12 mouse cellular contexts compared by ENCODE assay signal in the genomic region with DNA sequence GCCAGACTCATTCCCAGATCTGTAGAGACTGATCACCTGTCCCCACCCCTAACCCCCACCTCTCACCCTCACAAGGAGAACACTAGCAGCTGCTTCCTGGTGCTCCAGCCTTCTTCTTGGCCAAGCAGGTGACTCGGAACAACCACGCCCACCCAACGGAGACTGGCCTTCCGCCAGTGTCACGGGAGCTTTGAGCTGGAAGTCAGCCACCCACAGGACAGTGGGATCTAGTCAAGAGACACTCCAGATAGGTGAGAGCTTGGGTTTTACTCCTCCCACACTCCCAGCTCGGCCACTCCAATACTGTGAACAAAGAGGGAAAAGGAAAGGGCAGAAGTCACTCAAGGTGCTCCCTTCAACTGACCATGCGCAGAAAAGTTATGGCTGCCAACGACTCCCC. TPM values are rescaled to one million over a fixed set of nuclear protein-coding genes. Genes with fewer than 3 reads are reported as not detected.
A peak's percentile ranks its signal among the peaks of the same experiment; 100 is the strongest.
DNase-seq lines count a peak whose midpoint lies in the region; ATAC-seq and TF ChIP-seq lines count a peak whose summit lies in the region.
"Had no signal": no experiment of that assay in that cellular context is flagged by ENCODE, and none has a peak within 500 bp of the region (broad histone marks: within the 10 kb centered on the region; RNA-seq: fewer than 3 reads in every experiment).

No protein-coding gene starts in this region.

- peak; percentile 90 for DNase-seq in kidney, adult 11 months
- DNase-seq in heart, postnatal 4 days = peak; percentile 68
- DNase-seq in kidney, postnatal 10 days = peak; percentile 76
- DNase-seq in layer of hippocampus, postnatal 36 days = no peak
- no peak for DNase-seq in layer of hippocampus, adult 9-10 months (ENCODE audit: low spot score)
- DNase-seq: cerebellum, adult 9-10 months had no signal

- H3K4me3 ChIP-seq in kidney, embryonic 14.5 days (ENCODE audit: low read length) = no peak overlapping the region
- H3K4me3 ChIP-seq in small intestine, adult 2 months (ENCODE audit: low read depth, low read length) = no peak overlapping the region
- H3K4me3 ChIP-seq: erythroblast, embryonic 14.5 days; hindbrain, embryonic 15.5 days had no signal

- H3K4me2 ChIP-seq in kidney, embryonic 14.5 days (replicated peaks; ENCODE audit: low read depth, low read length) = no peak overlapping the region
- H3K4me2 ChIP-seq: hindbrain, embryonic 15.5 days had no signal

- TF ChIP-seq CTCF in small intestine, adult 2 months (IDR thresholded peaks at IDR 0.05; ENCODE audit: extremely low read depth, insufficient read length, insufficient replicate concordance, low read depth, low read length) = no peak

- peaks cover 9% of the 10 kb centered on the region; the same call in 1 of the 2 replicates for H3K36me3 ChIP-seq in kidney, embryonic 14.5 days (ENCODE audit: control insufficient read depth, insufficient read depth, low read length)
- peaks cover 11% of the 10 kb centered on the region for H3K36me3 ChIP-seq in small intestine, adult 2 months (ENCODE audit: control insufficient read depth, insufficient read depth, low read length)

- 68% methylated on average over 8 of the region's 8 CpGs for WGBS in kidney, embryonic 14.5 days
- WGBS in small intestine, adult 2 months = 33% methylated on average over 8 of the region's 8 CpGs

- H3K4me1 ChIP-seq in kidney, embryonic 14.5 days (ENCODE audit: control insufficient read depth, insufficient read depth, low read length) = peaks cover 49% of the 10 kb centered on the region
- peaks cover 37% of the 10 kb centered on the region for H3K4me1 ChIP-seq in small intestine, adult 2 months (ENCODE audit: control insufficient read depth, insufficient read depth, insufficient read length, low read length)

- H3K9me3 ChIP-seq in kidney, embryonic 14.5 days (ENCODE audit: control insufficient read depth, low read length) = peaks cover 4% of the 10 kb centered on the region; the same call in 1 of the 2 replicates
- H3K9me3 ChIP-seq: hindbrain, embryonic 15.5 days had no signal

- H3K27me3 ChIP-seq in kidney, embryonic 14.5 days (ENCODE audit: control insufficient read depth, insufficient read depth, low read length) = no peaks in the 10 kb centered on the region
- H3K27me3 ChIP-seq in small intestine, adult 2 months (ENCODE audit: control insufficient read depth, insufficient read depth, low read length) = no peaks in the 10 kb centered on the region
- H3K27me3 ChIP-seq: hindbrain, embryonic 15.5 days had no signal

- TF ChIP-seq POLR2A in small intestine, adult 2 months (IDR thresholded peaks at IDR 0.05; ENCODE audit: low read depth, low read length) = no peak

- ATAC-seq in kidney, embryonic 14.5 days (ENCODE audit: low FRiP score, low TSS enrichment) = no peak

- no peak overlapping the region for H3K9ac ChIP-seq in kidney, embryonic 14.5 days (ENCODE audit: low read depth, low read length)
- H3K9ac ChIP-seq: hindbrain, embryonic 15.5 days had no signal

- no peak overlapping the region; the same call in 1 of the 2 replicates for H3K27ac ChIP-seq in kidney, embryonic 14.5 days (ENCODE audit: low read depth, low read length)
- peak overlapping the region; percentile 24; the same call in 1 of the 2 replicates for H3K27ac ChIP-seq in small intestine, adult 2 months (ENCODE audit: insufficient read depth, low read depth, low read length)
- H3K27ac ChIP-seq: hindbrain, embryonic 15.5 days; macrophage had no signal

RNA-seq across cellular contexts. Expression of a gene that starts 12.5 kb away (rescaled TPM):
- polyA plus RNA-seq in kidney, embryonic 14.5 days (2014; fragmentation: Nextera tagmentation; extraction: Ambion mirVana) = 36.0 and 45.4 TPM in 2 replicates
- 10 to 100 TPM; 18.7 to 20.7 TPM for total RNA-seq in heart, postnatal 4 days (2021)
- 22.9 and 41.4 TPM in 2 replicates for polyA plus RNA-seq in small intestine, adult 2 months (2012; rRNA removed)
- total RNA-seq in layer of hippocampus, postnatal 36 days (2021) = 10 to 100 TPM; 34.5 to 38.0 TPM

RNA-seq across cellular contexts. Expression of a gene that starts 29.4 kb away (rescaled TPM):
- polyA plus RNA-seq in kidney, embryonic 14.5 days (2014; fragmentation: Nextera tagmentation; extraction: Ambion mirVana) = 0.90 and 1.4 TPM in 2 replicates
- total RNA-seq in heart, postnatal 4 days (2021) = not detected
- polyA plus RNA-seq in small intestine, adult 2 months (2012; rRNA removed) = not detected in 2 replicates
- not detected for total RNA-seq in layer of hippocampus, postnatal 36 days (2021)
- total RNA-seq: gastrocnemius, adult 8-10 months had no signal
- polyA plus RNA-seq: erythroblast, embryonic 14.5 days; macrophage had no signal

RNA-seq across cellular contexts. Expression of a gene that starts 55.0 kb away (rescaled TPM):
- polyA plus RNA-seq in kidney, embryonic 14.5 days (2014; fragmentation: Nextera tagmentation; extraction: Ambion mirVana) = 20.5 and 29.7 TPM in 2 replicates
- 1 to 10 TPM; 9.1 to 9.9 TPM for total RNA-seq in heart, postnatal 4 days (2021)
- 2.6 and 3.1 TPM in 2 replicates for polyA plus RNA-seq in small intestine, adult 2 months (2012; rRNA removed)
- 10 to 100 TPM; 15.0 to 17.3 TPM for total RNA-seq in layer of hippocampus, postnatal 36 days (2021)

RNA-seq across cellular contexts. Expression of a gene that starts 55.3 kb away (rescaled TPM):
- polyA plus RNA-seq in kidney, embryonic 14.5 days (2014; fragmentation: Nextera tagmentation; extraction: Ambion mirVana) = 49.7 and 49.8 TPM in 2 replicates
- total RNA-seq in heart, postnatal 4 days (2021) = 10 to 100 TPM; 25.2 to 27.3 TPM
- 19.1 and 33.4 TPM in 2 replicates for polyA plus RNA-seq in small intestine, adult 2 months (2012; rRNA removed)
- total RNA-seq in layer of hippocampus, postnatal 36 days (2021) = 10 to 100 TPM; 26.5 to 26.6 TPM

Comparison
In these comparisons a context has a peak if more than half of its experiments do, and no peak if none do; other contexts are left out.
1. DNase-seq: peak in kidney, adult 11 months (single experiment), heart, postnatal 4 days (single experiment) and kidney, postnatal 10 days (single experiment); none in layer of hippocampus, postnatal 36 days (0 of 2) and layer of hippocampus, adult 9-10 months (single experiment).